Mouse (Mus musculus) testis, adult 10 weeks (tissue): ENCODE data around the gene Fkbp1a. TPM values are rescaled to one million over a fixed set of nuclear protein-coding genes. Genes with fewer than 3 reads are reported as not detected.

Experiments used
- polyA plus RNA-seq: library from polyadenylated mRNA; stranded (reverse); fragments of 350-450 nt; fragmentation: Illumina TruSeq; extraction: RNeasy Lipid Tissue Mini Kit (QIAGEN cat#74804); gene quantifications from one replicate; pipeline ENCODE4 v1.2.3, GENCODE M21; 2014; ENCODE audit warnings: low read depth, low replicate concordance

Gene Fkbp1a
- polyA plus RNA-seq = 242 TPM

DNA sequence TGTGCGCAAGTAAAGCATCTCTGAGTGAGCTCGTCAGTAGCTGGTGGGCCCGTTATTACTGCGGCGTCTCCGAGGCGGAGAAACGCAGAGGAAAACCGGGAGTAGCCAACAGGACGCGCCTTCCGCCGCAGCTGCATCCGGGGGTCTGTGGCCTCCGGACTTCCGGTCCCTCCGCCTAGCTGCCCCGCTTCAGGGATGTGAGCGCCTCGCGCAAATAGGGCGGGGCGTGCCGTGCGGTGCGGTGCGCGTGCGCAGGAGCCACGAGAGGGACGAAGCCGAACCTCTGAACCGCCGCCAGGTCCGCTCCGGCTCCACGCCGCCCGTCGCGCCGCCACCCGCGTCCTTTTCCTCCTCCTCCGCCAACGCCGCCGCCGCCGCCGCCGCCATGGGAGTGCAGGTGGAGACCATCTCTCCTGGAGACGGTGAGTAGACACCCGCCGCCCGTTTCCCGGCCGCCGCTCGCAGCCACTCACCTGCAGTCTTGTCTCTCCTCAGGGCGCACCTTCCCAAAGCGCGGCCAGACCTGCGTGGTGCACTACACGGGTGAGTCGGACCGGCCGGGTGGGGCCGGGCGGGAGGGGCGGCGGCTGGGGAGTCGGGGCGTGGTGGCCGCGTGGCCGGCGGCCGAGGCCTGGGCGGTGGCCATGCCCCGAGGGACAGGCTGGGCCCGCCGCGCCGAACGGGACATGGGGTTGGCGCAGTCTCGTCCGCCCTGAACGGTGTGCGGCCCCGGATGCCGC lies at the start of gene Fkbp1a:
TSS of gene Fkbp1a (plus strand) at position 161 of the 740 bp plus-strand sequence.

DNA sequence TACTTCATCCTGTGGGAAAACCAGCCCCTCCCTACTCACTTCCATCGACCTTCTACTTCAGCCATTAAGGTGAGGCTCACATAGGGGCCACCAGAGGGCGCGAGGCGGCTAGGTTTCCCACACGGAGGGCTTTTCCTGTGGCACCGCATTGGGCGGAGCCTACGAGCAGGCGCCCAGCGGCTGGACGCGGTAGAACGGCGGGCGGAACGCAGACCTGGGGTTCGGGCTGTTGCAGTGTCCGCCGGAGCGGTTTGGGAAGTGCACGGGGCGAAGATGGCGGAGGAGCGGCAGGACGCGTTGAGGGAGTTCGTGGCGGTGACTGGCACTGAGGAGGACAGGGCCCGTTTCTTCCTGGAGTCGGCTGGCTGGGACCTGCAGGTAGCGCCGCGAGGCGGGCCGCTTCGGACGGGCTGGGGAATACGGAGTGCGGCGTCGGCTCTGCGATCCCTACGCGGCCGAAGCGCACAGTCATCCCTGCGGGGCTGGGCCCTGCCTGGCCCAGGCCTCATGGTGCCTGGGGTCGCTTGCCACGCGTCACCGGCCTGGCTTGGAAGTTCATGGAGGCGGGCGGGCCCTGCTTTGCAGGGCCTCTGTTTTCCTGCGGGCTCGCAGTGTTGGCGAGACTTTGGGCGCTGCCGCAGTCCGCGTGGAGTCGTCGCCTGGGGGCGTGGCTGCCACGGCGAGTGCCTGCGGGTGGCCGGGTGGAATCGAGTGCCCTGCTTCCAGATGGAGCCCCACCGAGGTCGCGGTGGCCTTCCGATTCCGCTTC lies 48.1 kb upstream of the Fkbp1a start, which contains the start of gene Nsfl1c:
TSS of gene Nsfl1c (plus strand) at position 148 of the 769 bp plus-strand sequence.

DNA sequence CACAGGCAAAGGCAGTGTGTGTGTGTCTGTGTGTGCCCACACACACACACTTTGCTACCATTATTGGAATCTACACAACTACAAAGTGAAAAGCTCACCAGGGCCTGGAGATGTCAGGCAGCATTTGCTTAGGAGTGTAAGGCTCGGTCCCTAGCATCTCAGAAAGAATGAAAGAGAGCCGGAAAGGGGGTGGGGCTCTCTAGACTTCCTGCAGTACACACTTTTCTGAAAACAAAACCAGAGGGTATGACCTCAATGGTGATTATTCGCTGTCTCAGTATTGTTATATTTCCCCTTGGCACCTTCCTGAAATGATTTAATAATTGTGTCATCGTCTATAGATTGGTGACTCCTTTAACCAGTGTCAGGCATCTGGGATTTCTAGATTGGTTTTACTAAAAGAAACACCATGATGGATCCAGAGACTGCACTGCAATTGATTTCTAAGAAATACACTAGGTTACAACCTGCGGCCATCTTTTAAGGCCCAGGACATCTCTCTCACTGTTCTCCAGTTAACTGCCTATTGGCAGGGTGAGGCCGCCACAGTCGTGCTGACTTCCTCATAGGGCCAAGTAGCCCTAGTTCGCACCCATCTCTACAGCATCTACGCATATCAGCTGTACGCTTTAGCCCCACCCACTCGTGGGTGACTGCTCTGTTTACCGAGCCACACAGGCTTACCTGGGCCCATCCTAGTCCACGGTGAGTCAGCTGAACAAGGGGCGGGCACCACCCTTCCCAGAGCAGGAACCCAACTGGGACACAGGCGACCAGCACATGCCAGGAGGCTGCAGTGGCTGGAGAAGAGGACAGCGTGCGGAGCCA lies 29.8 kb downstream of the Fkbp1a start, which contains the start of gene Sdcbp2:
TSS of gene Sdcbp2 (plus strand) at position 750 of the 828 bp plus-strand sequence.

Other genes starting within 250 kb of the Fkbp1a start
- gene 4921509C19Rik, start 66.3 kb upstream of the Fkbp1a start, polyA plus RNA-seq = 62.9 TPM
- gene Nsfl1c, start 48.3 kb upstream of the Fkbp1a start, polyA plus RNA-seq = 21.2 TPM
- gene Sdcbp2, start 30.1 kb downstream of the Fkbp1a start, polyA plus RNA-seq = 0.39 TPM
- not detected for gene Snph, start 90.1 kb downstream of the Fkbp1a start, polyA plus RNA-seq
- 11.4 TPM for gene Rad21l, start 126.0 kb downstream of the Fkbp1a start, polyA plus RNA-seq
- gene Tmem74b, start 159.5 kb downstream of the Fkbp1a start, polyA plus RNA-seq = not detected
- gene Psmf1, start 201.7 kb downstream of the Fkbp1a start, polyA plus RNA-seq = 79.3 TPM